Mouse (Mus musculus): ENCODE measurements at regions not wholly inside any gene's neighbourhood (a gene's known extent, or its start where the extent isn't known, plus 50 kb on each side); places are given as distances from the start of the nearest gene placed in this dataset.

- DNase-seq = no peak
These were observed 228.4 kb upstream of the Cox7c start for GRCm38 (mm10) chr13:86274926-86275622.

GRCm38 (mm10) chr13:86238054-86238453 lies 191.3 kb upstream of the Cox7c start:
- peak; percentile 5 for DNase-seq

GRCm38 (mm10) chr13:86205641-86206040 lies 158.9 kb upstream of the Cox7c start:
- DNase-seq = no peak

- no peak for DNase-seq
These were observed 133.8 kb upstream of the Cox7c start for GRCm38 (mm10) chr13:86180496-86180895.

- no peak for DNase-seq
These were observed 100.6 kb upstream of the Cox7c start for GRCm38 (mm10) chr13:86147331-86147730.

- DNase-seq = no peak
These were observed 64.8 kb upstream of the Cox7c start for GRCm38 (mm10) chr13:86111372-86112094.

- no peak for DNase-seq
These were observed 55.5 kb upstream of the Cox7c start for GRCm38 (mm10) chr13:86102212-86102611.

- no peak for DNase-seq
These were observed 51.1 kb upstream of the Cox7c start for GRCm38 (mm10) chr13:86097836-86098235.

- DNase-seq = no peak
These were observed 50.6 kb upstream of the Cox7c start for GRCm38 (mm10) chr13:86097291-86097690.
